Mouse (Mus musculus) G1E (cell line): ENCODE measurements at regions not wholly inside any gene's neighbourhood (a gene's known extent, or its start where the extent isn't known, plus 50 kb on each side); places are given as distances from the start of the nearest gene placed in this dataset.

Experiments used
- ATAC-seq: 2 replicates; pipeline ENCODE4 v1.8.0; 2016; ENCODE audit warnings: mild to moderate bottlenecking; ENCODE audit not compliant: insufficient number of reproducible peaks, poor library complexity, low FRiP score, severe bottlenecking; ENCODE audit errors: extremely low read depth
- DNase-seq: peaks from one replicate; pipeline ENCODE4 v3.0.0; 2012; ENCODE audit warnings: low spot score
- H3K27me3 ChIP-seq: 2 replicates; pipeline ENCODE4 v1.6.1; 2012; ENCODE audit warnings: mild to moderate bottlenecking, low read length, inconsistent platforms; ENCODE audit not compliant: insufficient read depth
- H3K36me3 ChIP-seq: replicated peaks from 2 replicates; pipeline ENCODE3; 2012; ENCODE audit warnings: mild to moderate bottlenecking, inconsistent platforms
- H3K4me1 ChIP-seq: 2 replicates; pipeline ENCODE4 v1.6.1; 2012; ENCODE audit warnings: low read depth, low read length, inconsistent platforms, mixed read lengths; ENCODE audit not compliant: insufficient read depth
- H3K4me3 ChIP-seq: 2 replicates; pipeline ENCODE4 v1.5.1; 2012; ENCODE audit warnings: low read depth, mild to moderate bottlenecking, inconsistent platforms, low read length, moderate library complexity, mixed read lengths
- H3K9me3 ChIP-seq: replicated peaks from 2 replicates; pipeline ENCODE4 v1.6.1; 2012; ENCODE audit warnings: inconsistent platforms
- CTCF ChIP-seq: IDR thresholded peaks from 2 replicates; pipeline ENCODE4 v1.5.1; 2012; ENCODE audit warnings: low read depth, low read length, inconsistent platforms, mixed read lengths
- GATA1 ChIP-seq: IDR thresholded peaks from 2 replicates; pipeline ENCODE4 v1.6.1; 2012; ENCODE audit warnings: borderline replicate concordance, low read length, inconsistent platforms, mixed read lengths
- GATA2 ChIP-seq: IDR thresholded peaks from 2 replicates; pipeline ENCODE4 v1.6.1; 2012; ENCODE audit warnings: low read depth, low read length, inconsistent platforms, borderline replicate concordance
- POLR2AphosphoS5 ChIP-seq: IDR thresholded peaks from 2 replicates; pipeline ENCODE4 v1.6.1; 2012; ENCODE audit warnings: low read depth, low read length, inconsistent platforms; ENCODE audit not compliant: insufficient replicate concordance

DNA sequence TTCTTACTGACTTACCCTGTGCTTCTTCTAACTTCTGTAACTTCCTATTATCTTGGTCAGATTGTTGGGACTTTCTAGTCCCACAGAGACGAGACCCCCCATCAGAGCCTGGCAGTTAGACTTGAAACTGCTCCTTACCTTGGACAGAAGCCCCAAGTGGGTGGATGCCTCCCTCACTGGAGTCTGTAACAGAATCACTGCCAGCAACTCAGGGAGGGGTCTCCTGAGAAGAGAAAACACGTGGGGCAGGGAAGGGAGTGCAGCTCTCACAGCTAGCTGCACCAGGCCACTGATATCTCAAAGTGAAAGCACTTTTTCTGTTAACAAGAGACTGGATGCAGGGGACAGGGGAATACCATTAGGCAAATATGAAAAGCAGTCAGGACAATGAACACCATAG, 702.5 kb upstream of the Manea start:
- no peak for ATAC-seq
- Histone ChIP-seq H3K36me3 (no peaks in the 10 kb centered on the region), H3K9me3 (peaks cover 2% of the 10 kb centered on the region; the same call in 1 of the 2 replicates), H3K4me3 (no peak overlapping the region), H3K4me1 (no peaks in the 10 kb centered on the region), H3K27me3 (no peaks in the 10 kb centered on the region)
- DNase-seq = no peak
- TF ChIP-seq GATA1 (no peak), GATA2 (no peak), POLR2AphosphoS5 (no peak), CTCF (no peak)
